Mouse (Mus musculus): ENCODE measurements at regions not wholly inside any gene's neighbourhood (a gene's known extent, or its start where the extent isn't known, plus 50 kb on each side); places are given as distances from the start of the nearest gene placed in this dataset.

DNA sequence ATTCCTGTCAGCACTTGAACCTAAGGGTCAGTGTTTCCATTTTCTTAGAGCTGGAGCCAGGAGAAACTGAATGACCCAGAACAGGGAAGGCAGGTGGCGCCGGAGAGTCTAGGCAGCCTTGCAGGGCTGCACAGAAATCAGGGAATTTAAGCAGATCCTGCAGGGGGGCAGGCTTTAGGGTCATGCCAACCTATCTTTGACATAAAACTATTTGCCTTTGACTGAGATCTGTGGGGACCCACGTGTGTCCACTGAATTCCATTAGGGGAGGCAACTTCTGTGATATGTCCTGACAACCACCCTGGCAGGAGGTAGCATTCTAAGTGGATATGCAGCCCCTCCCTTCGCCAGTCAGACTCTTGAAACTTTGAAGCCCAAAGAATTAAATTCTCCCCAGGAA lies 135.6 kb upstream of the Ctnna2 start:
- H3K4me3 ChIP-seq (replicated peaks), result no peak overlapping the region
- H3K4me2 ChIP-seq (replicated peaks), result no peak overlapping the region
- no peak overlapping the region for H3K9ac ChIP-seq (replicated peaks)
- no peaks in the 10 kb centered on the region for H3K9me3 ChIP-seq
- no peak for ATAC-seq
- H3K27ac ChIP-seq, result no peak overlapping the region
- 29% methylated on average over 4 of the region's 4 CpGs for WGBS
- no peaks in the 10 kb centered on the region for H3K27me3 ChIP-seq
- H3K36me3 ChIP-seq, result no peaks in the 10 kb centered on the region
- no peaks in the 10 kb centered on the region for H3K4me1 ChIP-seq (replicated peaks)

DNA sequence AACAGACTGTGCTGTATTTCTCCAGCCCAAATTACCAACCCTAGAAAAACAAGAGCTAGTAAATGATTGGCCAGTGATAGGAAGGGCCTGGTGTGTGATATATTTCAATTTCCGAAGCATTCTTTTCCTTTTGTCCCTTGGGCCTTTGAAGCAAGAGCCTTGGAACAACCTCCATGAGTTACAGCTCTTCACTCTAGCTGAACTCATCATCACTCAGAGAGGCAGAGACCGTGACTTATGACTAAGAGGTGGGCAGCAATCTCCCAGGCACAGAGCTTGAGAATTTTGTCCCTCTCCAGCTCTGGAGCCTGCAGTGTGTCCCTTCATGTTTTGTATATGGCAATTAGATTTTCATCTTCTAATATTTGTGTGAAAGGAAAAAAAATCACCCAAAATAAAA lies 103.0 kb upstream of the Ctnna2 start:
- ATAC-seq, result no peak
- WGBS, result 75% methylated on average over 2 of the region's 2 CpGs
- Histone ChIP-seq H3K9ac (replicated peaks) (no peak overlapping the region), H3K9me3 (no peaks in the 10 kb centered on the region), H3K27me3 (no peaks in the 10 kb centered on the region), H3K4me1 (replicated peaks) (no peaks in the 10 kb centered on the region), H3K27ac (no peak overlapping the region), H3K4me3 (replicated peaks) (no peak overlapping the region), H3K36me3 (no peaks in the 10 kb centered on the region), H3K4me2 (replicated peaks) (no peak overlapping the region)

DNA sequence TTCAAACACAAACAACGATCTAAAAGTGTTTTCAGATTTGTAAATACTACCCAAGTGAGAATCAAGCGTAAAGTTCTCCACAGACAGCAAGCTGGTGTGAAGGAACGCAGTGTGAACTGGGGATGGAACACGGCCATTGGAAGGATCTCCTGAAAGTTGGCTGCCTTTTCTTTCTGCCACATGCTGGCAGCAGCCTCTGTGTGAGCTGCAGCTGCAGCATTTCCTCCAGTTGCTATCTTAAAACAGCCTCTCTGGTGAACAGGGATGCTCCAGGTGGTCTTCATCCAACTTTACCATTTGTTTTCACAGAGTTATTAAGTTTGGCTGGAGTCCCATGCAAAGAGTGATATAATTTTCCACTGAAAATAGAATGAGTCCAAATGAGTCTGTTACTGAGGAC lies 99.4 kb upstream of the Ctnna2 start:
- Histone ChIP-seq H3K27me3 (no peaks in the 10 kb centered on the region), H3K4me1 (replicated peaks) (no peaks in the 10 kb centered on the region), H3K9ac (replicated peaks) (no peak overlapping the region), H3K4me3 (replicated peaks) (no peak overlapping the region), H3K4me2 (replicated peaks) (no peak overlapping the region), H3K27ac (no peak overlapping the region), H3K36me3 (no peaks in the 10 kb centered on the region), H3K9me3 (no peaks in the 10 kb centered on the region)
- WGBS, result 86% methylated on average over 4 of the region's 4 CpGs
- no peak for ATAC-seq

DNA sequence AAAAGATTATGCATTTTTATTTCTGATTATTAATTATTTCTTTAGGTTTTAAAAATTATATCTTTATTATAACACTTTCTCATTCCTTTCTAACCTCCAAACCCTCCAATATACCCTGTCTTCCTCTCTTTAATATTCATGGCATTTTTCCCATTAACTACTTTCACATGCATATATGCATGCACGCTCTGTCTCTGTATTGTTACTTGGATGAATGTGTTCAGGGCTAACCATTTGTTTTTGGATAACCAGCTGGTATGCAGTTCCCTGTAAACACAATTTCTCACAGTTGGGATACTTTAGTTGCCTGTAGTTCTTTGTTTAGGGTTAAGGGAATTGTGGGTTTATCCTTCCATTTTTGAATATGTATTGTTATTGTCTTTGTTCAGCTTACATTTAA lies 86.8 kb upstream of the Ctnna2 start:
- 0 out of 2 replicates have a peak, but pooled peaks have one; percentile 53 for ATAC-seq
- Histone ChIP-seq H3K4me2 (replicated peaks) (no peak overlapping the region), H3K4me3 (replicated peaks) (no peak overlapping the region), H3K4me1 (replicated peaks) (peaks cover 4% of the 10 kb centered on the region), H3K27me3 (no peaks in the 10 kb centered on the region), H3K9ac (replicated peaks) (no peak overlapping the region), H3K27ac (no peak overlapping the region), H3K36me3 (no peaks in the 10 kb centered on the region), H3K9me3 (no peaks in the 10 kb centered on the region)
- WGBS, result 46% methylated on average over 1 of the region's 1 CpGs

DNA sequence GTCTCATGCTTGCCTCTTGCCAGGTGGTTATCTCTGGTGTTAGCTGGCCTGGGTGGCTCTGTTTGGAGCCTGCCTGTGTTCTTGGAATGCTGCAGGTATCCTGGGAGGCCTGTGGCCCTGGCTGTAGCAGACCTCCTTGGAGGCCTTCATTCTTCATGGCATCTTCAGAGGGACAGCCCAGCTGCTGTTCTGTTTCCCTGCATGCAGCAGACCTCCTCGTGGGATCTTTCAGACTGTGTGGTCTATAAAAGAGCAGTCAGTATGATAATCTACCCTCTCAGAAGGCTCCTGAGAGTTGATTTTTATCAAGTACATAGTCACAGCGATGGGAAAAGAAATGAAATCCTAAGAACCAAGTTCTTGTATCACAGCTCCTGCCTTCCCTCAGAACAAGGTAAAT lies 86.2 kb upstream of the Ctnna2 start:
- H3K9me3 ChIP-seq, result no peaks in the 10 kb centered on the region
- no peaks in the 10 kb centered on the region for H3K27me3 ChIP-seq
- H3K27ac ChIP-seq, result no peak overlapping the region
- WGBS, result 41% methylated on average over 2 of the region's 2 CpGs
- no peak overlapping the region for H3K4me3 ChIP-seq (replicated peaks)
- H3K4me2 ChIP-seq (replicated peaks), result no peak overlapping the region
- ATAC-seq, result 0 out of 2 replicates have a peak, but pooled peaks have one; percentile 17
- no peaks in the 10 kb centered on the region for H3K36me3 ChIP-seq
- H3K4me1 ChIP-seq (replicated peaks), result peaks cover 4% of the 10 kb centered on the region
- no peak overlapping the region for H3K9ac ChIP-seq (replicated peaks)

All from midbrain, embryonic 13.5 days (tissue).